Mouse (Mus musculus): Measurements from ENCODE around the gene Cavin3.

DNA sequence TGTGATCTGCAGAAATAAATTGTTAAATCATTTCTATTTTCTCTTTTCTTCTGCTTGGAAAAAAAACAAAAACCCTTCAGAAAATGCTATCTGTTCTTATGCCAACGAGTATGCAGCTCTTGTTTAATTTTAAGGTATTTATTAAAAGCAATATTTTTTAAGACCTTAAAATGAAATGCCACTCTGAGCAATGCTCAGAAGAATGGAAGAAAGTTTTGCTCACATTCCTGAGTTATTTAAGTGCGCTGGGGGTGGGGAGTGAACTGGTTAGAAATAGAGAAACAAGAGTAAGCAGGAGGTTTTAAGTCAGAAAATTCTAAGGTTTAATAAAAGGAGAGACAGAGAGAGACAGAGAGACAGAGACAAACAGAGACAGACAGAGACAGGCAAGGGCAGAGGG lies 37.7 kb upstream of the Cavin3 start:
- TF ChIP-seq ZNF384 (IDR thresholded peaks at IDR 0.05; ENCODE audit: low read depth, low read length) = no peak
- TF ChIP-seq CHD2 (IDR thresholded peaks at IDR 0.05; ENCODE audit: low read depth, low read length) = no peak

All from ES-E14 (cell line).